Mouse (Mus musculus) myocyte (in vitro differentiated cells): Measurements from ENCODE around the gene Arhgef28. TPM values are rescaled to one million over a fixed set of nuclear protein-coding genes. Genes with fewer than 3 reads are reported as not detected.

Experiments used
- H3K27me3 ChIP-seq: one replicate; pipeline ENCODE4 v1.6.1; 2011; ENCODE audit not compliant: control insufficient read depth, insufficient read depth, insufficient read length
- H3K36me3 ChIP-seq: one replicate; pipeline ENCODE4 v1.6.1; 2011; ENCODE audit not compliant: control insufficient read depth, insufficient read depth
- H3K4me2 ChIP-seq: one replicate; pipeline ENCODE4 v1.6.1; 2011; ENCODE audit warnings: low read depth, control low read depth
- H3K4me3 ChIP-seq: one replicate; pipeline ENCODE4 v1.5.1; 2011; ENCODE audit warnings: mild to moderate bottlenecking, control low read depth, moderate library complexity
- H3K79me2 ChIP-seq: one replicate; pipeline ENCODE4 v1.6.1; 2011; ENCODE audit not compliant: control insufficient read depth, insufficient read depth
- H3ac ChIP-seq: one replicate; pipeline ENCODE4 v1.6.1; 2011; ENCODE audit not compliant: control insufficient read depth, insufficient read length
- CEBPB ChIP-seq: IDR thresholded peaks from 2 replicates; pipeline ENCODE4 v1.6.1; 2011; ENCODE audit warnings: mild to moderate bottlenecking, moderate library complexity; ENCODE audit not compliant: poor library complexity, insufficient read depth, severe bottlenecking
- E2F4 ChIP-seq: IDR thresholded peaks from one replicate; pipeline ENCODE4 v1.6.1; 2011; ENCODE audit warnings: mild to moderate bottlenecking, control low read depth, moderate library complexity; ENCODE audit not compliant: insufficient read depth
- MAX ChIP-seq: IDR thresholded peaks from one replicate; pipeline ENCODE4 v1.6.1; 2011; ENCODE audit warnings: low read depth, mild to moderate bottlenecking, control low read depth
- MYOD1 ChIP-seq, 3 experiments: IDR thresholded peaks; one replicate each; pipeline ENCODE4 v1.6.1; 2011; ENCODE audit warnings: control low read depth in 2 of 3, low read depth in 2 of 3, mild to moderate bottlenecking in 2 of 3, moderate library complexity in 1 of 3; ENCODE audit not compliant: insufficient read length in 2 of 3, control insufficient read depth in 1 of 3
- MYOG ChIP-seq, 3 experiments: IDR thresholded peaks; one replicate each; pipeline ENCODE4 v1.6.1; 2011; ENCODE audit warnings: control low read depth in 2 of 3, low read depth in 2 of 3, mild to moderate bottlenecking in 2 of 3; ENCODE audit not compliant: insufficient read length in 2 of 3, control insufficient read depth in 1 of 3, insufficient read depth in 1 of 3
- POLR2A ChIP-seq: IDR thresholded peaks from one replicate; pipeline ENCODE4 v1.6.1; 2011; ENCODE audit warnings: low read depth, mild to moderate bottlenecking, control low read depth, moderate library complexity; ENCODE audit not compliant: insufficient read length
- POLR2AphosphoS2 ChIP-seq: IDR thresholded peaks from one replicate; pipeline ENCODE4 v1.6.1; 2011; ENCODE audit warnings: low read depth, control low read depth; ENCODE audit not compliant: insufficient read length
- REST ChIP-seq: IDR thresholded peaks from one replicate; pipeline ENCODE4 v1.6.1; 2011; ENCODE audit warnings: mild to moderate bottlenecking, control low read depth, moderate library complexity; ENCODE audit not compliant: insufficient read depth, insufficient read length
- SRF ChIP-seq: IDR thresholded peaks from one replicate; pipeline ENCODE4 v1.6.1; 2011; ENCODE audit warnings: low read depth; ENCODE audit not compliant: control insufficient read depth, insufficient read length
- TCF12 ChIP-seq: IDR thresholded peaks from one replicate; pipeline ENCODE4 v1.6.1; 2011; ENCODE audit warnings: mild to moderate bottlenecking, control low read depth; ENCODE audit not compliant: poor library complexity, insufficient read depth, severe bottlenecking
- TCF3 ChIP-seq: IDR thresholded peaks from one replicate; pipeline ENCODE4 v1.6.1; 2011; ENCODE audit warnings: low read depth, control low read depth; ENCODE audit not compliant: insufficient read length
- USF1 ChIP-seq: IDR thresholded peaks from one replicate; pipeline ENCODE4 v1.6.1; 2011; ENCODE audit warnings: low read depth, mild to moderate bottlenecking, control low read depth, moderate library complexity
- polyA plus RNA-seq: library from polyadenylated mRNA; unstranded; fragments of >200 nt; fragmentation: generic; extraction: Trizol; gene quantifications from one replicate; pipeline ENCODE4 v1.2.1, GENCODE M21; 2012; ENCODE audit warnings: missing spikeins

Gene Arhgef28
- polyA plus RNA-seq, 1 experiment = 0.76 TPM

DNA sequence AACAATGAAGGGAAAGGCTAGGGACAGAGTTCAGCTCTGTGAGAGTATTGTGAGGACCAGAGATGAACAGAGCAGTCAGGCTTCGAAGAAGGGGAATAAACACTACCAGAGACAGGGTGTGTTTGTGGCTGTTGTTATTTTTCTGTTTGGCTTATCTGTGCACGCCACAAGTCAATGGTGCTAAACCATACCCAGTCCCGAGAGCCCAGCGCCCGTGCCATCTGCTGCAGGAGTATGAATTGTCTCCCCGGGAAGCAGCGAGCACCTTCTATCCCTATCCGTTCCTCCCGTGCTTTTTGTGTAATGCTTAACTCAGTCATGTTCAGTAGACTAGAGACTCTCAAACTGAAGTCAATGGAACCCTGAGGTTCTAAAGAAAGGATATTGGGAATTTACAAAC lies 112.8 kb downstream of the Arhgef28 start:
- no peak overlapping the region for H3K4me3 ChIP-seq
- H3K4me2 ChIP-seq = no peak overlapping the region
- H3ac ChIP-seq = no peak overlapping the region
- TF ChIP-seq USF1 = no peak
- no peaks in the 10 kb centered on the region for H3K79me2 ChIP-seq
- H3K36me3 ChIP-seq = no peaks in the 10 kb centered on the region
- peaks cover 4% of the 10 kb centered on the region for H3K27me3 ChIP-seq

- H3K36me3 ChIP-seq = no peaks in the 10 kb centered on the region
- no peak overlapping the region for H3K4me2 ChIP-seq
- peaks cover 4% of the 10 kb centered on the region for H3K27me3 ChIP-seq
- H3K79me2 ChIP-seq = no peaks in the 10 kb centered on the region
- TF ChIP-seq MYOD1 (IDR thresholded peaks at IDR 0.05; ENCODE audit: control insufficient read depth in 1 of 3, insufficient read length in 2 of 3, low read depth in 2 of 3) = no peak
- TF ChIP-seq REST = no peak
- no peak for TF ChIP-seq CEBPB
- TF ChIP-seq POLR2AphosphoS2 = no peak
- H3K4me3 ChIP-seq = no peak overlapping the region
- H3ac ChIP-seq = no peak overlapping the region
These were observed 113.8 kb downstream of the Arhgef28 start for GRCm38 (mm10) chr13:98092354-98093002.

GRCm38 (mm10) chr13:98079640-98080039 lies 126.6 kb downstream of the Arhgef28 start:
- Histone ChIP-seq H3ac (no peak overlapping the region), H3K79me2 (no peaks in the 10 kb centered on the region), H3K4me3 (no peak overlapping the region), H3K4me2 (no peak overlapping the region), H3K27me3 (peaks cover 4% of the 10 kb centered on the region), H3K36me3 (no peaks in the 10 kb centered on the region)
- TF ChIP-seq MYOG (IDR thresholded peaks at IDR 0.05; ENCODE audit: control insufficient read depth in 1 of 3, insufficient read depth in 1 of 3, insufficient read length in 2 of 3, low read depth in 2 of 3) (no peak), POLR2A (no peak), REST (no peak)

DNA sequence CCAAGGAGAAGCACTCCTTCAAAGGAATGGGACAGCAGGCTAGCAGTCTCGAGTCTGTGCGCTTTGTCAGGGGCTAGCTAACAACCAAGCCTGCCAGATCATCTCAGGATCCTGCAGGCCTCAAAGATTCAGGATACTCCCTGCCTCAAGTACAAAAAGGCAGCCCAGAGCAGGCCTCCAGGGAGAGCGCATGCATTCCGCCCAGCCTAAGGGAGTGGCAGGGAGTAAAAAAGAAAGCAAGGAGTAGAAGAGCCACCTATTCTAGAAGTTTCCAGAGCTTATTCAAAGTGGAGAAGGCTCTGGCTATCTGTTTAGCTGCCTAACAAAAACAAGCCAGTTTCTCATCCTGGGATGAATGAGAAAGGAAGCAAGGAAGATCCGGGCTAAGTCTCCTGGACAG lies 128.0 kb downstream of the Arhgef28 start:
- H3K36me3 ChIP-seq = no peaks in the 10 kb centered on the region
- H3K27me3 ChIP-seq = peaks cover 4% of the 10 kb centered on the region
- no peaks in the 10 kb centered on the region for H3K79me2 ChIP-seq
- TF ChIP-seq E2F4 (no peak), TCF3 (no peak), TCF12 (no peak), REST (no peak), POLR2AphosphoS2 (no peak), MYOD1 (IDR thresholded peaks at IDR 0.05; ENCODE audit: control insufficient read depth in 1 of 3, insufficient read length in 2 of 3, low read depth in 2 of 3) (no peak), MAX (no peak), USF1 (no peak), SRF (no peak), CEBPB (no peak), MYOG (IDR thresholded peaks at IDR 0.05; ENCODE audit: control insufficient read depth in 1 of 3, insufficient read depth in 1 of 3, insufficient read length in 2 of 3, low read depth in 2 of 3) (no peak)
- H3ac ChIP-seq = no peak overlapping the region
- no peak overlapping the region for H3K4me2 ChIP-seq
- H3K4me3 ChIP-seq = no peak overlapping the region

DNA sequence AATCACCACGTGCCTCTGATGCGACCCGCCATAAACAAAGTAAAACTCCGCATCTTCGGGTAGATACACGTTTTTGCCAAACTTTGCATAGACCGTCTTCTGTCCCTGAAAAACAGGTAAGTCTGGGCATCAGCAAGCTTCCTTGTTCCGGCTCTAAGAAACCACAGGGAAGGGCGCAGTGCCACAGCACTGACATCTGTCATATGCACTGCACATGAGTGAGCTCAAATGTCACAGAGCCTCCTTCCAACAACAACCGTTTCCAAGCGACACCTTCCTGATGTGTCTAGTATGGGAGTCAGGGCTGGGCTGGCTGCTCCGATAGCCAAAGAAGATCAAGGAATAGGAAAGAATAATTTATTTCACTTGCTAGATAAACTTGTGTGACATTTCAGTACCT lies 129.0 kb downstream of the Arhgef28 start:
- TF ChIP-seq MAX (no peak), SRF (no peak), POLR2AphosphoS2 (no peak), TCF12 (no peak), MYOD1 (IDR thresholded peaks at IDR 0.05; ENCODE audit: control insufficient read depth in 1 of 3, insufficient read length in 2 of 3, low read depth in 2 of 3) (no peak), TCF3 (no peak), CEBPB (no peak), E2F4 (no peak), MYOG (IDR thresholded peaks at IDR 0.05; ENCODE audit: control insufficient read depth in 1 of 3, insufficient read depth in 1 of 3, insufficient read length in 2 of 3, low read depth in 2 of 3) (no peak), POLR2A (no peak), USF1 (no peak), REST (no peak)
- Histone ChIP-seq H3ac (no peak overlapping the region), H3K27me3 (peaks cover 4% of the 10 kb centered on the region), H3K79me2 (no peaks in the 10 kb centered on the region), H3K4me3 (no peak overlapping the region), H3K36me3 (no peaks in the 10 kb centered on the region), H3K4me2 (no peak overlapping the region)

- Histone ChIP-seq H3K27me3 (no peaks in the 10 kb centered on the region), H3K4me3 (no peak overlapping the region), H3K36me3 (no peaks in the 10 kb centered on the region), H3ac (no peak overlapping the region), H3K79me2 (no peaks in the 10 kb centered on the region), H3K4me2 (no peak overlapping the region)
- TF ChIP-seq MAX (no peak), MYOD1 (IDR thresholded peaks at IDR 0.05; ENCODE audit: control insufficient read depth in 1 of 3, insufficient read length in 2 of 3, low read depth in 2 of 3) (no peak), CEBPB (no peak), E2F4 (no peak), TCF3 (no peak), POLR2A (no peak), MYOG (IDR thresholded peaks at IDR 0.05; ENCODE audit: control insufficient read depth in 1 of 3, insufficient read depth in 1 of 3, insufficient read length in 2 of 3, low read depth in 2 of 3) (no peak), POLR2AphosphoS2 (no peak), REST (no peak), SRF (no peak), USF1 (no peak), TCF12 (no peak)
These were observed 131.4 kb downstream of the Arhgef28 start for GRCm38 (mm10) chr13:98074871-98075270.
